ENCODE assay signal across 7 mouse cellular contexts in genomic region chr10:127521611-127522080, GRCm38 (mm10). TPM values are rescaled to one million over a fixed set of nuclear protein-coding genes. Genes with fewer than 3 reads are reported as not detected.
DNase-seq lines count a peak whose midpoint lies in the region; ATAC-seq and TF ChIP-seq lines count a peak whose summit lies in the region.

No protein-coding gene starts in this region.

- H3K9me3 ChIP-seq in stomach, embryonic 16.5 days (replicated peaks; ENCODE audit: control insufficient read depth, low read length): no peaks in the 10 kb centered on the region

- DNase-seq in 416B (ENCODE audit: low read depth) (peak; percentile 78), liver (peak; percentile 56)
- DNase-seq in left cerebral cortex, postnatal 14 days (ENCODE audit: low spot score in 2 of 2): no peak
- no peak for DNase-seq in urinary bladder, adult 18-20 months (ENCODE audit: low spot score in 2 of 2)

- peaks cover 19% of the 10 kb centered on the region for H3K27me3 ChIP-seq in C2C12 (ENCODE audit: control insufficient read depth, insufficient read depth, insufficient read length)
- peaks cover 28% of the 10 kb centered on the region for H3K27me3 ChIP-seq in stomach, embryonic 16.5 days (ENCODE audit: control insufficient read depth, insufficient read depth, low read length)

- no peak for TF ChIP-seq CTCF in C2C12 (IDR thresholded peaks at IDR 0.05; ENCODE audit: control insufficient read depth, insufficient read depth, insufficient read length)

- peak overlapping the region; percentile 68 for H3ac ChIP-seq in C2C12 (ENCODE audit: control insufficient read depth, insufficient read length, low read depth)

- intact Hi-C loops in left cerebral cortex, postnatal 14 days (cut with DNase I): no loop called here

- peak overlapping the region; percentile 95 for H3K4me3 ChIP-seq in C2C12 (ENCODE audit: insufficient read depth, poor library complexity, severe bottlenecking)
- H3K4me3 ChIP-seq in stomach, embryonic 16.5 days (replicated peaks; ENCODE audit: low read length): peak overlapping the region; percentile 78

- peak overlapping the region; percentile 13; the same call in 1 of the 2 replicates for H3K27ac ChIP-seq in stomach, embryonic 16.5 days (ENCODE audit: low read length)

- 2% methylated on average over 12 of the region's 12 CpGs for WGBS in stomach, embryonic 16.5 days

- peaks cover 38% of the 10 kb centered on the region for H3K4me1 ChIP-seq in stomach, embryonic 16.5 days (ENCODE audit: control insufficient read depth, insufficient read depth, low read length)

- H3K79me3 ChIP-seq in C2C12 (ENCODE audit: low read depth): peaks cover 23% of the 10 kb centered on the region

- H3K4me2 ChIP-seq in stomach, embryonic 16.5 days (ENCODE audit: low read depth, low read length): peak overlapping the region; percentile 86

- peak overlapping the region; percentile 82 for H3K9ac ChIP-seq in stomach, embryonic 16.5 days (ENCODE audit: low read length)

- peaks cover 39% of the 10 kb centered on the region for H3K36me3 ChIP-seq in C2C12 (ENCODE audit: control insufficient read depth, insufficient read depth)
- peaks cover 24% of the 10 kb centered on the region for H3K36me3 ChIP-seq in stomach, embryonic 16.5 days (ENCODE audit: control insufficient read depth, insufficient read depth, low read length)

- peak; percentile 68 for ATAC-seq in erythroblast, adult 5-6 weeks (replicated peaks; ENCODE audit: low FRiP score, poor library complexity, severe bottlenecking)
- no peak for ATAC-seq in stomach, embryonic 16.5 days (ENCODE audit: insufficient read depth, low FRiP score)

- H3K79me2 ChIP-seq in C2C12 (ENCODE audit: control insufficient read depth, insufficient read depth): peaks cover 32% of the 10 kb centered on the region

TF ChIP-seq in C2C12, 6 proteins besides CTCF, POLR2A, EP300 and RAD21:
- TF ChIP-seq CEBPB (IDR thresholded peaks at IDR 0.05; ENCODE audit: low read depth) (peak; percentile 87), USF1 (IDR thresholded peaks at IDR 0.05; ENCODE audit: low read depth) (no peak)

RNA-seq across cellular contexts. Expression of gene Shmt2, which starts 0.6 kb away (rescaled TPM):
- polyA plus RNA-seq in C2C12 (2012; fragmentation: generic; extraction: Trizol): 340 TPM
- 17.9 and 19.9 TPM in 2 replicates for total RNA-seq in erythroblast, adult 5-6 weeks (2015; ENCODE audit: low replicate concordance)
- 12.3 and 18.3 TPM in 2 replicates for total RNA-seq in erythroblast, adult 5-6 weeks (2017; ENCODE audit: low replicate concordance)
- polyA plus RNA-seq in stomach, embryonic 16.5 days (2015; fragmentation: Nextera tagmentation; extraction: Ambion mirVana): 152 and 163 TPM in 2 replicates
- total RNA-seq in left cerebral cortex, postnatal 14 days (2021): 10 to 100 TPM; 27.5 to 32.9 TPM

RNA-seq across cellular contexts. Expression of gene Ndufa4l2, which starts 6.9 kb away (rescaled TPM):
- 0.42 TPM for polyA plus RNA-seq in C2C12 (2012; fragmentation: generic; extraction: Trizol)
- not detected in 2 replicates for total RNA-seq in erythroblast, adult 5-6 weeks (2015; ENCODE audit: low replicate concordance)
- total RNA-seq in erythroblast, adult 5-6 weeks (2017; ENCODE audit: low replicate concordance): not detected in 2 replicates
- 192 and 231 TPM in 2 replicates for polyA plus RNA-seq in stomach, embryonic 16.5 days (2015; fragmentation: Nextera tagmentation; extraction: Ambion mirVana)
- total RNA-seq in left cerebral cortex, postnatal 14 days (2021): 1 to 10 TPM; 7.4 to 8.9 TPM

RNA-seq across cellular contexts. Expression of gene Nxph4, which starts 12.7 kb away (rescaled TPM):
- polyA plus RNA-seq in C2C12 (2012; fragmentation: generic; extraction: Trizol): 1.2 TPM
- total RNA-seq in erythroblast, adult 5-6 weeks (2015; ENCODE audit: low replicate concordance): not detected in 2 replicates
- total RNA-seq in erythroblast, adult 5-6 weeks (2017; ENCODE audit: low replicate concordance): not detected in 2 replicates
- polyA plus RNA-seq in stomach, embryonic 16.5 days (2015; fragmentation: Nextera tagmentation; extraction: Ambion mirVana): 3.4 and 4.6 TPM in 2 replicates
- total RNA-seq in left cerebral cortex, postnatal 14 days (2021): 1 to 10 TPM; 4.4 to 7.4 TPM

RNA-seq across cellular contexts. Expression of gene Stac3, which starts 20.2 kb away (rescaled TPM):
- polyA plus RNA-seq in C2C12 (2012; fragmentation: generic; extraction: Trizol): 9.7 TPM
- total RNA-seq in erythroblast, adult 5-6 weeks (2015; ENCODE audit: low replicate concordance): not detected in 2 replicates
- not detected in 2 replicates for total RNA-seq in erythroblast, adult 5-6 weeks (2017; ENCODE audit: low replicate concordance)
- polyA plus RNA-seq in stomach, embryonic 16.5 days (2015; fragmentation: Nextera tagmentation; extraction: Ambion mirVana): 0.70 and 5.5 TPM in 2 replicates
- 10 to 100 TPM in 1 of 2 experiments, 1 to 10 TPM in 1; 3.0 to 10.0 TPM for total RNA-seq in left cerebral cortex, postnatal 14 days (2021)

Comparison
In these comparisons a context has a peak if more than half of its experiments do, and no peak if none do; other contexts are left out.
1. DNase-seq: peak in 416B (single experiment) and liver (single experiment); none in left cerebral cortex, postnatal 14 days (0 of 2) and urinary bladder, adult 18-20 months (0 of 2).
2. RNA of gene Ndufa4l2, which starts 6.9 kb away (total RNA-seq): 7.4 to 8.9 TPM in left cerebral cortex, postnatal 14 days; not detected in erythroblast, adult 5-6 weeks; every median in the first group is over 4 times any median in the second.
3. RNA of gene Nxph4, which starts 12.7 kb away (total RNA-seq): 4.4 to 7.4 TPM in left cerebral cortex, postnatal 14 days; not detected in erythroblast, adult 5-6 weeks; every median in the first group is over 4 times any median in the second.